Mouse (Mus musculus): ENCODE measurements around the gene Nkx1-1. TPM values are rescaled to one million over a fixed set of nuclear protein-coding genes. Genes with fewer than 3 reads are reported as not detected.

Gene Nkx1-1
- 0.22 and 0.47 TPM in 2 replicates for polyA plus RNA-seq (2012; rRNA removed)

DNA sequence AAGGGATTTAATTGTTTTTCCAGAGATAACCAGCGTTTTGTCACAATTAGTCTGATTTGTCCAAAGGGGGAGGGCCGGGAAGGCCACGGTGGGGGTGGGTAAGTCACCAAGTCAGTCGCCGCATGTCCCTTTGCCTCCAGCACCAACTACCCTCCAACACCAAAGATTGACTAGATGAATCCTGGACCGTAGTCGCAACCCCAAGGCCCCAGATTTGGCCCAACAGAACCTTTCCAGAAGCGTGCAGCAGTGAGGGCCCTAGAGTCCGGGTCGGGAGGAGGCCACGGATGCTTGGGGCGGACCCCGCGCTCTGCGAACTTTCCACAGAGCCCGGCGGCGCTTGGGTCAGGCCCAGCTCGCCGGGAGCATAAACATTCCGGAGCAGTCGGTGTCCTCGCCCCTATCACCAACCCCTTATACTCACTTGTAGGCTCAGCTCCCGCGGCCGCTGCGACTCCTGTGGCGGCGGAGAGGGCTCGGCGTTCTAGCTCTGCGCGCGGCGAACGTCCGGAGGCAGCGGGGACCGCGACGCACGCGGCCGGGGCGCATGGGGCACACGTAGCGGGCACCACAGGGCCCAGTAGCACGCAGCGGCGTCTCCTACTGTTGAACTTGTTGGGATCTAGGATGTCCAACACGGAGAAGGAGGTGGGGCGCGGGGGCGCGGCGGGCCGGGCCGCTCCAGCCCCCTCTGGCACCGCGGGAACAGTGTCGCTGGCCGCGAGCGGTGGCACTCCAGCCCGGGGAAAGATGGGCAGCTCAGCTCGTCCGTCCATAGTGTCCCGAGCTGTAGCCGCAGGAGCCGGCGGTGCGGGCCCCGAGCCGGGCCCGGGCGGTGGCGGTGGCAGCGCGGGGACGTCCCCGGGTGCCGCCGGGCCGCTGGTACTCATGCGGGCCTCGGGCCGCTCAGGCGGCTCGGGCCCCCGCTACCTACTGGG, at the start of gene Nkx1-1:
Gene Nkx1-1 (minus strand): TSS at position 776 of the 938 bp plus-strand sequence.
- TF ChIP-seq CTCF (IDR thresholded peaks at IDR 0.05; ENCODE audit: control insufficient read depth, insufficient read depth, insufficient replicate concordance, low read depth, low read length), result no peak
- no peak for TF ChIP-seq POLR2A (IDR thresholded peaks at IDR 0.05; ENCODE audit: control insufficient read depth, low read depth, low read length)

DNA sequence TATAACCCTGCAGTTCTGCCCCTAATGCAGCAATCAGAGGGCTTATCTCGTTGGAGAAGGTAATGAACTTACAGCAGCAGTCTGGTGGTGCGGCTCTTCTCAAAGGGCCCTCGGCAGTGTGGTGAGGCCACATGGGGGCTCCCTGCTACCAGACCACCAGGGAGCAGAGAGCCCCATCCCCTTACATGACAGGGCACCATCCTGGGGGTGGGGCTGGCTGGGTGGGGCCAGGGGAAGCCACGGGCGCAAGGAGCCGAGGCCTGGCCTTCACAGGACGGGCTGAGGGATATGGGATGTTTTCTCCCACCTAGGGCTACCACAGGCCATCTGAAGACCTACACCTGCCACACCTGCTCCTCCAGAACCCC, 47.5 kb upstream of the Nkx1-1 start:
- Histone ChIP-seq H3K27ac (ENCODE audit: control insufficient read depth, insufficient read depth, low read depth, low read length) (no peak overlapping the region), H3K27me3 (ENCODE audit: control insufficient read depth, insufficient read depth, low read length) (no peaks in the 10 kb centered on the region), H3K4me1 (ENCODE audit: control insufficient read depth, insufficient read depth, low read length) (no peaks in the 10 kb centered on the region), H3K4me3 (ENCODE audit: control insufficient read depth, low read depth, low read length) (no peak overlapping the region), H3K36me3 (ENCODE audit: control insufficient read depth, insufficient read depth, low read length) (no peaks in the 10 kb centered on the region)
- no peak for TF ChIP-seq POLR2A (IDR thresholded peaks at IDR 0.05; ENCODE audit: control insufficient read depth, low read depth, low read length)
- no peak for TF ChIP-seq CTCF (IDR thresholded peaks at IDR 0.05; ENCODE audit: control insufficient read depth, insufficient read depth, insufficient replicate concordance, low read depth, low read length)

More for the DNA sequence above, at the start of gene Nkx1-1:
- H3K27ac ChIP-seq (ENCODE audit: control insufficient read depth, insufficient read depth, low read depth, low read length), result no peak within 1 kb of the TSS
- H3K36me3 ChIP-seq (ENCODE audit: control insufficient read depth, insufficient read depth, low read length), result no peaks in the 10 kb centered on the region
- peaks cover 26% of the 10 kb centered on the region for H3K4me1 ChIP-seq (ENCODE audit: control insufficient read depth, insufficient read depth, low read length)
- H3K4me3 ChIP-seq (ENCODE audit: control insufficient read depth, low read depth, low read length), result peak within 1 kb of the TSS; percentile 74
- H3K27me3 ChIP-seq (ENCODE audit: control insufficient read depth, insufficient read depth, low read length), result peaks cover 4% of the 10 kb centered on the region

DNA sequence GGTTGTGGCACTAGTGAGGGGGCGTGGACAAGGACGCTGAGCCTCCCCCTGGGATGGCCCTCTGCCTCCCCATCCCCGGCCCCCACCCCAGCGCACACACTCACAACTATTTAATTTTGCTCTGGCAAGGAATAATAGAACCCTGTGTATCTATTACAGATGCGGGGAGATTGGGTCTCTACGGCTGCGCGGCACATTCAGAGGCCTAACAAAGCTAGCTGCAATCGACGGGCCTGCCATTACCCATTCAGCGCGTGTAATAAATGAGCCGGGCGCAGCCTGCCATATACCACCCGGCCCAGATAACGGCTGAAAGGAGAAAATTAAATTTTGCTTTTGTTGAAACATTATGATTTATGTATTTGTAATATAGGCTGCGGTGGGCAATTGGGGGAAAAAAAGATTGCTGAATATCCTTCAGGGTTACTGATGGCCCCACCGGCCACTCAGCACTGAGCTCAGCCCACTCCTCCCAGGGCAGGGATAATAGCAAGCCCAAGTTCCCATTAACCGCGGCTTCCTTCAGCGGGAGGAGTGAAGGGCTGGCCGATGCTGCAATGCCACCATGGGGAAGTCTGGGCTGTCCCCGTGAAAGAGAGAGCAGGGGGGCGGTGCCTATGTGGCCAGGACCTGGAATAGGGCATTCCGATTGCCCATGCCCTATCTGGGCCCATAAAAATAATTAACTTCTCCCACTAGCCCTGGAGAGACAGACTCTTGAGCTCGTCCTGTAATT, 47.0 kb upstream of the Nkx1-1 start:
- no peaks in the 10 kb centered on the region for H3K27me3 ChIP-seq (ENCODE audit: control insufficient read depth, insufficient read depth, low read length)

DNA sequence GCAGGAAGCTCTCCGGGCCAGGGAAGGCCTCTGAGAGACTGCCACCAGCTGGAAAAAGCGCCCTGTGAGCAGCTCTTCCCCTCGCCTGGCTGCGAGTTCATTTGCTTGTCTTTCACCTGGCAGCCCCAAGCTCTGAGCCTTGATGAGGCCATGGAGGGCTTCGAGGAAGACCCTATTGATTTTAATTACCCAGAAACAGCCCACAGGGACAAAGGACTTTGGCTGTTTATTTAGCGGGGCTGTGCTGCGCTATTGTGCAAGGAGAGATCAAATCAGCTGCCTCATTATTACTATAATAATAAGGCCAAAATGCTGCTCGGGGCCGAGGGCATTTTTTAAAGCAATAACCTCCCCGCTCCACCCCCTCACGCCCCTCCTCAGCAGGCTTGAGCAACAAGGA, 31.7 kb upstream of the Nkx1-1 start:
- no peaks in the 10 kb centered on the region for H3K27me3 ChIP-seq (ENCODE audit: control insufficient read depth, insufficient read depth, low read length)
- H3K4me3 ChIP-seq (ENCODE audit: control insufficient read depth, low read depth, low read length), result no peak overlapping the region
- no peak overlapping the region for H3K27ac ChIP-seq (ENCODE audit: control insufficient read depth, insufficient read depth, low read depth, low read length)
- no peaks in the 10 kb centered on the region for H3K36me3 ChIP-seq (ENCODE audit: control insufficient read depth, insufficient read depth, low read length)
- no peak for TF ChIP-seq POLR2A (IDR thresholded peaks at IDR 0.05; ENCODE audit: control insufficient read depth, low read depth, low read length)
- TF ChIP-seq CTCF (IDR thresholded peaks at IDR 0.05; ENCODE audit: control insufficient read depth, insufficient read depth, insufficient replicate concordance, low read depth, low read length), result no peak
- no peaks in the 10 kb centered on the region for H3K4me1 ChIP-seq (ENCODE audit: control insufficient read depth, insufficient read depth, low read length)

More for the DNA sequence above, 47.0 kb upstream of the Nkx1-1 start:
- no peaks in the 10 kb centered on the region for H3K4me1 ChIP-seq (ENCODE audit: control insufficient read depth, insufficient read depth, low read length)
- no peak for TF ChIP-seq CTCF (IDR thresholded peaks at IDR 0.05; ENCODE audit: control insufficient read depth, insufficient read depth, insufficient replicate concordance, low read depth, low read length)
- TF ChIP-seq POLR2A (IDR thresholded peaks at IDR 0.05; ENCODE audit: control insufficient read depth, low read depth, low read length), result no peak
- H3K27ac ChIP-seq (ENCODE audit: control insufficient read depth, insufficient read depth, low read depth, low read length), result no peak overlapping the region
- no peaks in the 10 kb centered on the region for H3K36me3 ChIP-seq (ENCODE audit: control insufficient read depth, insufficient read depth, low read length)
- H3K4me3 ChIP-seq (ENCODE audit: control insufficient read depth, low read depth, low read length), result no peak overlapping the region

DNA sequence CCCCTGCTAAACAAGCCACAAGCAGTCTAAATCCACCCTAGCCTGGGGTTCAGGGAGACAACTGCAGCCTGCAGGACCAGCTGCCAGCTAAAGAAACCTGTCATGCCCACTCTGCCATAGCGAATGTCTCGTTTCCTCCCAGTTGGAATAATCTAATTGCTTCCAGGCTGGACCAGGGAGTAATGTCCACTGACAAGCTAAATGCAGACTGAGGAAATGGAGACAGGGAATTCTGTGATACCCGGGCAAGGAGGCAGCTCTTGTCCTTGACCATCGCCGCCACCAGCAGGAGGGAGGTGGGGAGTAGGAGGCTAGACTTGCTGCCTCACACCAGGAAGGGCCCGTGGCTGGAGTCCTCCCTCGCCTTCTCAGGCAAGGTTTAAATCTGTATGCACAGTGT, 30.6 kb upstream of the Nkx1-1 start:
- TF ChIP-seq POLR2A (IDR thresholded peaks at IDR 0.05; ENCODE audit: control insufficient read depth, low read depth, low read length) (no peak), CTCF (IDR thresholded peaks at IDR 0.05; ENCODE audit: control insufficient read depth, insufficient read depth, insufficient replicate concordance, low read depth, low read length) (no peak)

DNA sequence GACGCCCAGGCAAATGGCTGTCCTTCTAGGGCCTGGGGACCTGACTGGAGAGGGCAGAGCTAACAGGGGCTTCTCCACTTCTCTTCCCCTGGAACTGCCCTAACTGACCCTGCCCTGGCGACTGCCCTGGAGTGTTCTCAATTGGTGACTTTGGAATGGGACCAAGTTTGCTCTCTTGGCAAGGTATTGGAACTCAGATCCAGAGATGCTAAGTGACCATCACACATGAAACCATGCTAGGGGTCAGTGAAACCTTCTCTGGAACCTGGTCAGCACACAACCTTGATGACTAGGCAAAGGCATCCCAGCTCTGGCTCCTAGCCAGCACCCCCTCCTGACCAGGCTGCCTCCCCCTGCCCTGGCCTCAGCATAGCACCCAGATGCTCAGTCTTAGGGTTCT, 25.3 kb upstream of the Nkx1-1 start:
- Histone ChIP-seq H3K4me3 (ENCODE audit: control insufficient read depth, low read depth, low read length) (no peak overlapping the region), H3K36me3 (ENCODE audit: control insufficient read depth, insufficient read depth, low read length) (no peaks in the 10 kb centered on the region), H3K27ac (ENCODE audit: control insufficient read depth, insufficient read depth, low read depth, low read length) (no peak overlapping the region), H3K4me1 (ENCODE audit: control insufficient read depth, insufficient read depth, low read length) (no peaks in the 10 kb centered on the region), H3K27me3 (ENCODE audit: control insufficient read depth, insufficient read depth, low read length) (no peaks in the 10 kb centered on the region)
- no peak for TF ChIP-seq POLR2A (IDR thresholded peaks at IDR 0.05; ENCODE audit: control insufficient read depth, low read depth, low read length)
- no peak for TF ChIP-seq CTCF (IDR thresholded peaks at IDR 0.05; ENCODE audit: control insufficient read depth, insufficient read depth, insufficient replicate concordance, low read depth, low read length)

More for the DNA sequence above, 30.6 kb upstream of the Nkx1-1 start:
- no peak overlapping the region for H3K4me3 ChIP-seq (ENCODE audit: control insufficient read depth, low read depth, low read length)
- H3K27me3 ChIP-seq (ENCODE audit: control insufficient read depth, insufficient read depth, low read length), result no peaks in the 10 kb centered on the region
- no peak overlapping the region for H3K27ac ChIP-seq (ENCODE audit: control insufficient read depth, insufficient read depth, low read depth, low read length)
- no peaks in the 10 kb centered on the region for H3K4me1 ChIP-seq (ENCODE audit: control insufficient read depth, insufficient read depth, low read length)
- no peaks in the 10 kb centered on the region for H3K36me3 ChIP-seq (ENCODE audit: control insufficient read depth, insufficient read depth, low read length)

DNA sequence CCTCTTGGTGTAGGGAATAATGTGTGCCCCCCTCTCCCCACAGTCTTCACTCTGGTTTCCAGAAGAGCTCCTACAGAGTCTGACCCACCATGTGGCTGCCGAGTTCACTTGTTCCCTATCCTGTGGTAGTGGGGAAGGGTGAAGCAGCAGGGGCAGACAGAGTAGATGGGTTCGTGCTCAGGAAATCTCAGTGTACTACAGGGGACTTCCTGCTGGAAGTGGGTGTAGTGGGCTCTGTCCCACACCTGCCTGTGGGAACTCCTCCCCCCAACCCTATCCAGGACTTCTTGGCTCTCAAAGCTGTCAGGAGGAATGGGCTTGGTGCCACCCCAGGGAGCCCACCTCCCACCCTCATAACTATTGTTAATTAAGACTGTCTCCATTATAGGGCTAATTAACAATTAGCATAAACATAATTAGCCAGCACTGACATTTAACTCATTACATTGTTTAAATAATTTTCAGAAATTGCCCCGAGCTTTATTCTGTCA, 24.4 kb upstream of the Nkx1-1 start:
- Histone ChIP-seq H3K4me1 (ENCODE audit: control insufficient read depth, insufficient read depth, low read length) (no peaks in the 10 kb centered on the region), H3K27me3 (ENCODE audit: control insufficient read depth, insufficient read depth, low read length) (no peaks in the 10 kb centered on the region), H3K27ac (ENCODE audit: control insufficient read depth, insufficient read depth, low read depth, low read length) (no peak overlapping the region), H3K4me3 (ENCODE audit: control insufficient read depth, low read depth, low read length) (no peak overlapping the region), H3K36me3 (ENCODE audit: control insufficient read depth, insufficient read depth, low read length) (no peaks in the 10 kb centered on the region)
- no peak for TF ChIP-seq CTCF (IDR thresholded peaks at IDR 0.05; ENCODE audit: control insufficient read depth, insufficient read depth, insufficient replicate concordance, low read depth, low read length)
- no peak for TF ChIP-seq POLR2A (IDR thresholded peaks at IDR 0.05; ENCODE audit: control insufficient read depth, low read depth, low read length)

All from testis, adult 2 months (tissue).